Mouse (Mus musculus) testis, adult 10 weeks (tissue): ENCODE measurements around the gene Yod1. TPM values are rescaled to one million over a fixed set of nuclear protein-coding genes. Genes with fewer than 3 reads are reported as not detected.

ENCODE experiments used
- polyA plus RNA-seq: library from polyadenylated mRNA; stranded (reverse); fragments of 350-450 nt; fragmentation: Illumina TruSeq; extraction: RNeasy Lipid Tissue Mini Kit (QIAGEN cat#74804); gene quantifications from one replicate; pipeline ENCODE4 v1.2.3, GENCODE M21; 2014; ENCODE audit warnings: low read depth, low replicate concordance

The Yod1 gene
- polyA plus RNA-seq = 28.9 TPM

GRCm38 (mm10) chr1:130717291-130717871 lies at the start of gene Yod1:
Gene Yod1, plus strand, starts transcription at chr1:130717327.

DNA sequence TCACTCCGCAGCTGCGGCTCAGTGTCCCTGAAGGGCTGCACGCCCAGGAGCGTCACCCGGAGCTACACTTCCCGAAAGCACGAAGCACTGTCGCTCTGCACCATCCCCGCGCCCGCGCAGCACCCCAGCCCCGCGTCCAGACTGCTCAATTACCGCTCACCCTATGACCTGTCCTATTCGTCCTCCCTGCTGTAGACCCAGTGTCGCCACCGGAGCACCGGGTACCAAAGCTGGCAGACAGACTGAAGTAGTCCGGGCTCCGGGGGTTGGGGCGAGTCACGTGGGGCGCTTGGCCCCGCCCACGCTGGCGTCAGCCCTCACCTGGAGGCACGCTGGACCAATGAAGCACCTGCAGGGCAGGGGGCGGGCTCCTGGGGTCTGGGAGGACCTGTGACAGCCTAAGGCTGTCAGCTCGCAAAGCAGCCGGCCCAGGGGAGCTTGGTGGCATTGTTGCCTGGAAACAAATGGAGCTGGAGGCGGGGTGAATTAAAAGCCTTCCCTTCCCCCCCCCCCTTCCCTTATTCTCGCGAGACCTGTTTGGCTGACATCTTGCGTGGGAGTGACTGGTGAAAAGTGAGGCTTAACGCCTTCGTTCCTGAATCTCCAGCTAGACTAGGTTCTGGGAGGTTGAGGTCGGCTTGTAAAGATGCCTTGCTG lies 1.4 kb upstream of the Yod1 start, which contains the start of gene Gm29427:
Gene Gm29427, minus strand, starts transcription at position 239 of the 657 bp plus-strand sequence.

DNA sequence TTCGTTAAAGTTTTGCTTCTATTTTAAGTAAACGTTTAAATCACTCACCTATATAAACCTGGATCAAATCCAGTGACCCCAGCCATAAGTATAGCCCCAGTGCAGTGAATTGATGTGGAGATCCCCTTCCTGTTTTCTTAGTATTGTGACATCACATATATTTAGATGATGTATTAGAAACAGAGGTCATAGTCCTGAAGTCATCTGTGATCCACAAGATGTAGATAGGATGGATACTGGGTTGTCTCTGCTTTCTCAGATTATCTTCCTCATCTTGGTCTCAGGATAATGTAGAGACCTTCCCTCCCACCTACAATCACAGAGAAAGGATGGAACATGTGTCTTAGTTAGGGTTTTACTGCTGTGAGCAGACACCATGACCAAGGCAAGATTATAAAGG lies 12.0 kb downstream of the Yod1 start, which contains the start of gene Pfkfb2:
Gene Pfkfb2, minus strand, starts transcription at position 101 of the 400 bp plus-strand sequence.

GRCm38 (mm10) chr1:130731741-130732337 lies 14.7 kb downstream of the Yod1 start, which contains the start of gene AA986860:
Gene AA986860, plus strand, starts transcription at chr1:130731976.

Other genes starting within 250 kb of the Yod1 start
- gene Zp3r, start 87.7 kb upstream of the Yod1 start, polyA plus RNA-seq = 239 TPM
- gene C4bp, start 55.7 kb upstream of the Yod1 start, polyA plus RNA-seq = 0.25 TPM
- 5.3 TPM for gene Gm29427, start 1.5 kb upstream of the Yod1 start, polyA plus RNA-seq
- gene Pfkfb2, start 11.9 kb downstream of the Yod1 start, polyA plus RNA-seq = 43.2 TPM
- 1.5 TPM for gene AA986860, start 14.6 kb downstream of the Yod1 start, polyA plus RNA-seq
- gene Fcamr, start 83.6 kb downstream of the Yod1 start, polyA plus RNA-seq = not detected
- 0.36 TPM for gene Pigr, start 109.4 kb downstream of the Yod1 start, polyA plus RNA-seq
- gene Fcmr, start 148.3 kb downstream of the Yod1 start, polyA plus RNA-seq = 2.9 TPM
- not detected for gene Il24, start 170.1 kb downstream of the Yod1 start, polyA plus RNA-seq
- gene Il20, start 194.1 kb downstream of the Yod1 start, polyA plus RNA-seq = not detected
- not detected for gene Il19, start 222.8 kb downstream of the Yod1 start, polyA plus RNA-seq